Mouse (Mus musculus): ENCODE data around the gene Psmd11. TPM values are rescaled to one million over a fixed set of nuclear protein-coding genes. Genes with fewer than 3 reads are reported as not detected.
A peak's percentile ranks its signal among the peaks of the same experiment; 100 is the strongest.
"Not testable (repeated sequence)": the region's sequence is repeated elsewhere in the genome, so short reads cannot be mapped to it uniquely, and the experiment has no call there.

Gene Psmd11
- polyA plus RNA-seq (2015; fragmentation: Nextera tagmentation; extraction: Ambion mirVana): 306 and 318 TPM in 2 replicates

- H3K4me3 ChIP-seq (replicated peaks): peak within 1 kb of the TSS; percentile 95
- H3K4me2 ChIP-seq: peak within 1 kb of the TSS; percentile 78
- WGBS: under 1% methylated on average over 58 of the region's 58 CpGs
- H3K4me1 ChIP-seq: peaks cover 8% of the 10 kb centered on the region
- no peaks in the 10 kb centered on the region for H3K9me3 ChIP-seq (replicated peaks)
- H3K27ac ChIP-seq: peak within 1 kb of the TSS; percentile 88
- ATAC-seq (replicated peaks; ENCODE audit: low FRiP score): peak; percentile 100
- H3K27me3 ChIP-seq: no peaks in the 10 kb centered on the region
- H3K36me3 ChIP-seq: peaks cover 18% of the 10 kb centered on the region
- H3K9ac ChIP-seq: peak within 1 kb of the TSS; percentile 96
Measured at GRCm38 (mm10) chr11:80428381-80429008, at the start of gene Psmd11. Gene Psmd11 (plus strand): TSS chr11:80428615.

GRCm38 (mm10) chr11:80379184-80379583 is 49.2 kb upstream of the Psmd11 start:
- not testable (repeated sequence) for H3K4me2 ChIP-seq; H3K27me3 ChIP-seq; H3K27ac ChIP-seq; H3K9ac ChIP-seq; H3K4me3 ChIP-seq (replicated peaks); ATAC-seq (replicated peaks; ENCODE audit: low FRiP score); H3K9me3 ChIP-seq (replicated peaks)
- WGBS: 94% methylated on average over 7 of the region's 7 CpGs
- Histone ChIP-seq H3K36me3 (peaks cover 13% of the 10 kb centered on the region), H3K4me1 (peaks cover 17% of the 10 kb centered on the region)

GRCm38 (mm10) chr11:80382626-80383018 is 45.8 kb upstream of the Psmd11 start:
- H3K27ac ChIP-seq: peak overlapping the region; percentile 96
- H3K4me3 ChIP-seq (replicated peaks): peak overlapping the region; percentile 93
- H3K36me3 ChIP-seq: peaks cover 21% of the 10 kb centered on the region
- no peaks in the 10 kb centered on the region for H3K27me3 ChIP-seq
- H3K9me3 ChIP-seq (replicated peaks): no peaks in the 10 kb centered on the region
- no peak for ATAC-seq (replicated peaks; ENCODE audit: low FRiP score)
- H3K9ac ChIP-seq: peak overlapping the region; percentile 98
- H3K4me2 ChIP-seq: peak overlapping the region; percentile 68
- peaks cover 33% of the 10 kb centered on the region for H3K4me1 ChIP-seq
- WGBS: 5% methylated on average over 12 of the region's 12 CpGs

- under 1% methylated on average over 33 of the region's 33 CpGs for WGBS
- Histone ChIP-seq H3K27ac (peak within 1 kb of the TSS; percentile 96), H3K4me2 (peak within 1 kb of the TSS; percentile 68), H3K9me3 (replicated peaks) (no peaks in the 10 kb centered on the region), H3K36me3 (peaks cover 26% of the 10 kb centered on the region), H3K4me1 (peaks cover 32% of the 10 kb centered on the region), H3K4me3 (replicated peaks) (peak within 1 kb of the TSS; percentile 93), H3K27me3 (no peaks in the 10 kb centered on the region), H3K9ac (peak within 1 kb of the TSS; percentile 98)
- peak; percentile 95 for ATAC-seq (replicated peaks; ENCODE audit: low FRiP score)
Measured at GRCm38 (mm10) chr11:80383019-80383625, 45.3 kb upstream of the Psmd11 start, which contains the start of gene Zfp207. Gene Zfp207 (plus strand): TSS chr11:80383279.

- H3K4me1 ChIP-seq: peaks cover 28% of the 10 kb centered on the region
- H3K36me3 ChIP-seq: peaks cover 31% of the 10 kb centered on the region
- H3K9me3 ChIP-seq (replicated peaks): no peaks in the 10 kb centered on the region
- ATAC-seq (replicated peaks; ENCODE audit: low FRiP score): peak; percentile 13; the same call in 1 of the 2 replicates
- peak overlapping the region; percentile 96 for H3K27ac ChIP-seq
- WGBS: under 1% methylated on average over 20 of the region's 20 CpGs
- peak overlapping the region; percentile 93 for H3K4me3 ChIP-seq (replicated peaks)
- H3K9ac ChIP-seq: peak overlapping the region; percentile 98
- H3K27me3 ChIP-seq: no peaks in the 10 kb centered on the region
- peak overlapping the region; percentile 68 for H3K4me2 ChIP-seq
Measured at GRCm38 (mm10) chr11:80383626-80384046, 44.8 kb upstream of the Psmd11 start.

- Histone ChIP-seq H3K27me3 (no peaks in the 10 kb centered on the region), H3K9ac (peak overlapping the region; percentile 98), H3K36me3 (peaks cover 38% of the 10 kb centered on the region), H3K4me2 (peak overlapping the region; percentile 68), H3K27ac (no peak overlapping the region), H3K9me3 (replicated peaks) (no peaks in the 10 kb centered on the region), H3K4me1 (peaks cover 28% of the 10 kb centered on the region), H3K4me3 (replicated peaks) (peak overlapping the region; percentile 93)
- ATAC-seq (replicated peaks; ENCODE audit: low FRiP score): no peak
Measured at GRCm38 (mm10) chr11:80384461-80384860, 44.0 kb upstream of the Psmd11 start.

- H3K4me2 ChIP-seq: peak overlapping the region; percentile 68
- no peaks in the 10 kb centered on the region for H3K27me3 ChIP-seq
- no peak overlapping the region for H3K27ac ChIP-seq
- H3K9me3 ChIP-seq (replicated peaks): no peaks in the 10 kb centered on the region
- peaks cover 43% of the 10 kb centered on the region for H3K36me3 ChIP-seq
- no peak for ATAC-seq (replicated peaks; ENCODE audit: low FRiP score)
- H3K4me3 ChIP-seq (replicated peaks): peak overlapping the region; percentile 93
- peak overlapping the region; percentile 98 for H3K9ac ChIP-seq
- peaks cover 28% of the 10 kb centered on the region for H3K4me1 ChIP-seq
- WGBS: 36% methylated on average over 4 of the region's 4 CpGs
Measured at GRCm38 (mm10) chr11:80385055-80385454, 43.4 kb upstream of the Psmd11 start.

- no peaks in the 10 kb centered on the region for H3K27me3 ChIP-seq
- peaks cover 55% of the 10 kb centered on the region for H3K36me3 ChIP-seq
- WGBS: 68% methylated on average over 2 of the region's 2 CpGs
- H3K9me3 ChIP-seq (replicated peaks): no peaks in the 10 kb centered on the region
- no peak overlapping the region for H3K27ac ChIP-seq
- no peak overlapping the region for H3K9ac ChIP-seq
- peak overlapping the region; percentile 68; the same call in 1 of the 2 replicates for H3K4me2 ChIP-seq
- H3K4me3 ChIP-seq (replicated peaks): no peak overlapping the region
- H3K4me1 ChIP-seq: peaks cover 28% of the 10 kb centered on the region
- ATAC-seq (replicated peaks; ENCODE audit: low FRiP score): no peak
Measured at GRCm38 (mm10) chr11:80386790-80387189, 41.6 kb upstream of the Psmd11 start.

- Histone ChIP-seq H3K9me3 (replicated peaks) (no peaks in the 10 kb centered on the region), H3K4me2 (no peak overlapping the region), H3K4me3 (replicated peaks) (no peak overlapping the region), H3K36me3 (peaks cover 74% of the 10 kb centered on the region), H3K4me1 (peaks cover 19% of the 10 kb centered on the region), H3K27me3 (no peaks in the 10 kb centered on the region), H3K27ac (no peak overlapping the region), H3K9ac (no peak overlapping the region)
- ATAC-seq (replicated peaks; ENCODE audit: low FRiP score): no peak
- WGBS: 88% methylated on average over 1 of the region's 1 CpGs
Measured at GRCm38 (mm10) chr11:80389885-80390284, 38.5 kb upstream of the Psmd11 start.

GRCm38 (mm10) chr11:80391407-80392120 is 36.9 kb upstream of the Psmd11 start:
- Histone ChIP-seq H3K36me3 (peaks cover 82% of the 10 kb centered on the region), H3K4me1 (peaks cover 4% of the 10 kb centered on the region; the same call in 1 of the 2 replicates)
- WGBS: 82% methylated on average over 2 of the region's 2 CpGs

GRCm38 (mm10) chr11:80395930-80396329 is 32.5 kb upstream of the Psmd11 start:
- ATAC-seq (replicated peaks; ENCODE audit: low FRiP score): no peak
- no peaks in the 10 kb centered on the region for H3K9me3 ChIP-seq (replicated peaks)
- H3K4me2 ChIP-seq: no peak overlapping the region
- H3K27ac ChIP-seq: no peak overlapping the region
- peaks cover 81% of the 10 kb centered on the region for H3K36me3 ChIP-seq
- WGBS: 93% methylated on average over 3 of the region's 3 CpGs
- H3K9ac ChIP-seq: no peak overlapping the region
- no peaks in the 10 kb centered on the region for H3K4me1 ChIP-seq
- H3K27me3 ChIP-seq: no peaks in the 10 kb centered on the region
- H3K4me3 ChIP-seq (replicated peaks): no peak overlapping the region

More at GRCm38 (mm10) chr11:80391407-80392120, 36.9 kb upstream of the Psmd11 start:
- no peaks in the 10 kb centered on the region for H3K9me3 ChIP-seq (replicated peaks)
- H3K27ac ChIP-seq: no peak overlapping the region
- no peak for ATAC-seq (replicated peaks; ENCODE audit: low FRiP score)
- H3K27me3 ChIP-seq: no peaks in the 10 kb centered on the region
- no peak overlapping the region for H3K4me3 ChIP-seq (replicated peaks)
- no peak overlapping the region for H3K4me2 ChIP-seq
- no peak overlapping the region for H3K9ac ChIP-seq

GRCm38 (mm10) chr11:80396617-80397016 is 31.8 kb upstream of the Psmd11 start:
- no peaks in the 10 kb centered on the region for H3K27me3 ChIP-seq
- no peaks in the 10 kb centered on the region for H3K4me1 ChIP-seq
- H3K27ac ChIP-seq: no peak overlapping the region
- no peak for ATAC-seq (replicated peaks; ENCODE audit: low FRiP score)
- no peaks in the 10 kb centered on the region for H3K9me3 ChIP-seq (replicated peaks)
- H3K4me3 ChIP-seq (replicated peaks): no peak overlapping the region
- WGBS: 86% methylated on average over 4 of the region's 4 CpGs
- H3K4me2 ChIP-seq: no peak overlapping the region
- peaks cover 78% of the 10 kb centered on the region for H3K36me3 ChIP-seq
- no peak overlapping the region for H3K9ac ChIP-seq

All from kidney, embryonic 15.5 days (tissue).